Mouse (Mus musculus): ENCODE results near the gene Col1a2. TPM values are rescaled to one million over a fixed set of nuclear protein-coding genes. Genes with fewer than 3 reads are reported as not detected.

Col1a2 gene
- polyA plus RNA-seq, 1 experiment from 2014 or later = 469 TPM

DNA sequence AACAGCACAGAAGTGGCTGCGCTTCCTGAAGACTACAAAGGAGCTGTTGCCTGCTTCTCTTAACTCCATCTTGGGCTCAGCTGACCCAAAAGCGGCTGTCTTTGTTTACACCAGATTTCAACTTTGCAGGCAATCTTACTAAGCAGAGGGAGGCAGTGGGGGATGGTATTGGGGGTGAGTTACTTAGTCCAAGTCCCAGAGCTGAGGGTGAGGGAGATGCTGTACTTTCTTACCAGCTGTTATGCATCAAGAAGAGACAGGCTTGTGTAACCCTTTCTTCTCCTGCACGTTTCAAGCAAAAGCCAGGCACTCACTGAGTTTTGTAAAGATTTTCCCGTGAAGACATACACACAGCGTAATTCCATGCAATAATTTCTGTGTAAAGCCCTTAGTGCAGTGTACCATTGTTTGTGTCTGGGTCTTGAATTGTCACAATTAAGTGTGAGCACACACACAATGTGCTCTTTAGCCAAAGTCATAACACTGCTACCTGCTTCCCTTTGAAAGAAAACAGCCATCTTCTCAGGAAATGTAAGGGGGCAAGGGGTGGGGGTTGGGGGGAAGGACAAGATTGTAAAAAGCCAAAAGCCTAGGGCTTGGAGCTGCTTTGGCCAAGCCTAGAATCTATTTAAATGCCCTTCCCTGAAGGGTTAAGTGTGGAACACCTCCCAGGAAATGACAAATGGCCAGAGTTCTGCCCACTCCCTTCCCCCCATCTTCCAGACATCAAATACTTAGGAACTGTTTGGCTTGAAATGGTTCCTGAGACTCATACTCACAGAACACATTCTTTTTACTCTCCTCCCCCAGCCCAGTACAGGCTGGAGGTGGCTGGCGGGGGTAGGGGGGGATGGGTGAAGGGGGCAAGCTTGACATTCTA is 15.0 kb upstream of the Col1a2 start:
- H3K4me3 ChIP-seq = no peak overlapping the region

GRCm38 (mm10) chr6:4493666-4494065 is 10.9 kb upstream of the Col1a2 start:
- H3K4me2 ChIP-seq = no peak overlapping the region
- H3K9me3 ChIP-seq (replicated peaks) = no peaks in the 10 kb centered on the region
- no peak overlapping the region for H3K4me3 ChIP-seq
- 58% methylated on average over 2 of the region's 2 CpGs for WGBS
- no peak overlapping the region for H3K9ac ChIP-seq
- H3K27me3 ChIP-seq = no peaks in the 10 kb centered on the region
- no peak for ATAC-seq (replicated peaks; ENCODE audit: insufficient number of reproducible peaks, insufficient read depth, low FRiP score, low read depth)
- no peak overlapping the region for H3K27ac ChIP-seq
- peaks cover 15% of the 10 kb centered on the region for H3K4me1 ChIP-seq (replicated peaks)
- H3K36me3 ChIP-seq = no peaks in the 10 kb centered on the region

More for the DNA sequence above, 15.0 kb upstream of the Col1a2 start:
- Histone ChIP-seq H3K4me1 (replicated peaks) (peaks cover 18% of the 10 kb centered on the region), H3K9me3 (replicated peaks) (no peaks in the 10 kb centered on the region), H3K27me3 (no peaks in the 10 kb centered on the region), H3K36me3 (no peaks in the 10 kb centered on the region), H3K4me2 (peak overlapping the region; percentile 34), H3K9ac (no peak overlapping the region), H3K27ac (peak overlapping the region; percentile 78)
- peak; percentile 86 for ATAC-seq (replicated peaks; ENCODE audit: insufficient number of reproducible peaks, insufficient read depth, low FRiP score, low read depth)
- WGBS = 29% methylated on average over 6 of the region's 6 CpGs

- Histone ChIP-seq H3K4me1 (replicated peaks) (no peaks in the 10 kb centered on the region), H3K27ac (no peak overlapping the region), H3K36me3 (no peaks in the 10 kb centered on the region), H3K27me3 (no peaks in the 10 kb centered on the region), H3K9me3 (replicated peaks) (no peaks in the 10 kb centered on the region), H3K4me2 (no peak overlapping the region), H3K4me3 (no peak overlapping the region), H3K9ac (no peak overlapping the region)
- 46% methylated on average over 1 of the region's 1 CpGs for WGBS
- no peak for ATAC-seq (replicated peaks; ENCODE audit: insufficient number of reproducible peaks, insufficient read depth, low FRiP score, low read depth)
Observed at GRCm38 (mm10) chr6:4496428-4496827, 8.2 kb upstream of the Col1a2 start.

DNA sequence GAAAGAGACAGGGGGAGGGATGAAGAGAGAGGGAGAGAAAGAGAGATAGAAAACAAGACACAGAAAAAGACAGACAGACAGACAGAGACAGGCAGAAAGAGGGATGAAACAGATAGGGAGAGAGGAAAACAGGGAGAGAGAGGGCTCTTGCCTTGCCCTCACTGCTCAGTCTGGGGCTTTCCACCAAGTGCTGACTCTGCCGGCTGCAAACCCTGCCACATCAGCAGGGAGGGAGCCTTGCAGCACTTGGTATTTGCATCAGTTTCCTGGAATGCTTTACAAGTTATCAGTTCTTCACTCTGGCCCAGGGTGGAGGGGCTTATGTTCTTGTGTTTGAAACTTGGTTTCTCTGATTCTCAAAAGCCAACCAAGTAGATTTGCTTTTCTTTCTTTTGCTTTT is 1.5 kb upstream of the Col1a2 start:
- Histone ChIP-seq H3K27ac (peak overlapping the region; percentile 36), H3K4me2 (0 out of 2 replicates have a peak overlapping the region, but pooled peaks have one; percentile 21), H3K9ac (peak overlapping the region; percentile 30; the same call in 1 of the 2 replicates), H3K9me3 (replicated peaks) (no peaks in the 10 kb centered on the region), H3K36me3 (no peaks in the 10 kb centered on the region), H3K4me3 (no peak overlapping the region), H3K4me1 (replicated peaks) (peaks cover 7% of the 10 kb centered on the region; the same call in 1 of the 2 replicates), H3K27me3 (0 out of 2 replicates have a peak, but pooled peaks cover 3% of the 10 kb centered on the region)
- ATAC-seq (replicated peaks; ENCODE audit: insufficient number of reproducible peaks, insufficient read depth, low FRiP score, low read depth) = no peak
- WGBS = 4% methylated on average over 1 of the region's 1 CpGs

DNA sequence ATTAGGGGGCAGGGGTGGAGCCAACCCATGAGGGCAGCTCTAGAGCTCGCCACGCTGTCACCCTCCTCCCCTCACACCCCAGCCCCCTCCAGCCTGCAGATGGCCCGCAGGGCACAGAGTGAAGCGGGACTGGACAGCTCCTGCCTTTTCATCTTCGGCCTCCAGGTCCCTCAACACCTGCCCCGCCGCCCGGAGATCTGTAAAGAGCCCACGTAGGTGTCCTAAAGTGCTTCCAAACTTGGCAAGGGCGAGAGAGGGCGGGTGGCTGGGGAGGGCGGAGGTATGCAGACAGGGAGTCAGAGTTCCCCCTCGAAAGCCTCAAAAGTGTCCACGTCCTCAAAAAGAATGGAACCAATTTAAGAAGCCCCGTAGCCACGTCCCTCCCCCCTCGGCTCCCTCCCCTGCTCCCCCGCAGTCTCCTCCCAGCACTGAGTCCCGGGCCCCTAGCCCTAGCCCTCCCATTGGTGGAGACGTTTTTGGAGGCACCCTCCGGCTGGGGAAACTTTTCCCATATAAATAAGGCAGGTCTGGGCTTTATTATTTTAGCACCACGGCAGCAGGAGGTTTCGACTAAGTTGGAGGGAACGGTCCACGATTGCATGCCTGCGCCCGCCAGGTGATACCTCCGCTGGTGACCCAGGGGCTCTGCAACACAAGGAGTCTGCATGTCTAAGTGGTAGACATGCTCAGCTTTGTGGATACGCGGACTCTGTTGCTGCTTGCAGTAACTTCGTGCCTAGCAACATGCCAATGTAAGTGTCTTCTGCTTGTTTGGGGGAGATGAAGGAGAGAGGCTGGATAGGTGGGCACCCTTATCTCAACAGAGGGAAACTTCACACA is 764 bp downstream of the Col1a2 start:
- H3K27ac ChIP-seq = peak overlapping the region; percentile 81
- ATAC-seq (replicated peaks; ENCODE audit: insufficient number of reproducible peaks, insufficient read depth, low FRiP score, low read depth) = peak; percentile 79
- 0 out of 2 replicates have a peak, but pooled peaks cover 3% of the 10 kb centered on the region for H3K27me3 ChIP-seq
- H3K9me3 ChIP-seq (replicated peaks) = no peaks in the 10 kb centered on the region
- H3K4me3 ChIP-seq = peak overlapping the region; percentile 48
- H3K4me2 ChIP-seq = peak overlapping the region; percentile 90
- peak overlapping the region; percentile 51 for H3K9ac ChIP-seq
- peaks cover 7% of the 10 kb centered on the region; the same call in 1 of the 2 replicates for H3K4me1 ChIP-seq (replicated peaks)
- WGBS = under 1% methylated on average over 31 of the region's 31 CpGs
- no peaks in the 10 kb centered on the region for H3K36me3 ChIP-seq

GRCm38 (mm10) chr6:4506106-4506505 is 1.5 kb downstream of the Col1a2 start:
- ATAC-seq (replicated peaks; ENCODE audit: insufficient number of reproducible peaks, insufficient read depth, low FRiP score, low read depth) = no peak
- 8% methylated on average over 11 of the region's 11 CpGs for WGBS
- Histone ChIP-seq H3K9me3 (replicated peaks) (no peaks in the 10 kb centered on the region), H3K27ac (peak overlapping the region; percentile 63), H3K36me3 (no peaks in the 10 kb centered on the region), H3K4me1 (replicated peaks) (peaks cover 7% of the 10 kb centered on the region; the same call in 1 of the 2 replicates), H3K4me3 (peak overlapping the region; percentile 48), H3K27me3 (0 out of 2 replicates have a peak, but pooled peaks cover 3% of the 10 kb centered on the region), H3K4me2 (peak overlapping the region; percentile 90), H3K9ac (peak overlapping the region; percentile 51)

DNA sequence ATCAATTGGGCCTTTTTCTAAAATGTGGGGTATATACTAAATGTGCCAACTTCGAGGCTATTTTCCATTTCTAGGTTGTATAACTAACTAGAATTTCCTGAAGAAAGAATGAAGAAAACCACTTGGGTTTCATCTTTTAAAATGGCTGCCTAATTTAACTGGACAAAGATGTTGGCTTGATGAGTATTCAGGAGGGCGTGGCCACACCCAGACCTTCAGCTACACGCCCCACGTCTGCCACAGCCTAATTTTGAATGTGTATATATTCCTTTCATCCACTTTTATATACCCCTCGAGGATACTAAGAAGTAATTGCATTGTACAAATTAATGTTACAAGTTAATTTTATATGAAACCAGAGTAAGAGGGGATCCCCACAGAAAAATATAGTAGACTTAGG is 2.2 kb downstream of the Col1a2 start:
- 60% methylated on average over 5 of the region's 5 CpGs for WGBS
- Histone ChIP-seq H3K36me3 (no peaks in the 10 kb centered on the region), H3K27ac (peak overlapping the region; percentile 63; the same call in 1 of the 2 replicates), H3K9me3 (replicated peaks) (no peaks in the 10 kb centered on the region), H3K4me2 (peak overlapping the region; percentile 90), H3K4me3 (peak overlapping the region; percentile 48), H3K9ac (no peak overlapping the region), H3K4me1 (replicated peaks) (peaks cover 7% of the 10 kb centered on the region; the same call in 1 of the 2 replicates), H3K27me3 (0 out of 2 replicates have a peak, but pooled peaks cover 3% of the 10 kb centered on the region)
- no peak for ATAC-seq (replicated peaks; ENCODE audit: insufficient number of reproducible peaks, insufficient read depth, low FRiP score, low read depth)

DNA sequence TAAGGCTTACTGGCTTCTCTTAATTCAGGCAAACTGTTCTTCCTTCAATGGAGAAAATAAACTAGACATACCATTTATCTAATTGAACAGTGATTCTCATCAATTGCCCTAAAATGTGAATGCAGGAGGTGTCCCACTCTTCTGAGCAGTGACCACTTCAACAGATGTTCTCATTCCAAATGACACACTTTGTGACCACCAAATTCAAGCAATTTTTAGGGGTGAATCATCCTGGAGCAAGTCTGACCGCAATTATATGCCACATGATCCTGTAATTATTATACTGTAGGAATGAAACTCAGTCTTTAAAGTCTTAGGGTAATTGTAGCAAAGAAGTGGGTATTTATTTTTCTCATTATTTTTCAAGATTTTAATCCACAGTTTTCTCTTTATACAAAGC is 2.7 kb downstream of the Col1a2 start:
- peak overlapping the region; percentile 48 for H3K4me3 ChIP-seq

GRCm38 (mm10) chr6:4508279-4508678 is 3.7 kb downstream of the Col1a2 start:
- no peak for ATAC-seq (replicated peaks; ENCODE audit: insufficient number of reproducible peaks, insufficient read depth, low FRiP score, low read depth)
- 70% methylated on average over 4 of the region's 4 CpGs for WGBS
- Histone ChIP-seq H3K9me3 (replicated peaks) (no peaks in the 10 kb centered on the region), H3K27me3 (0 out of 2 replicates have a peak, but pooled peaks cover 3% of the 10 kb centered on the region), H3K4me2 (peak overlapping the region; percentile 14), H3K36me3 (no peaks in the 10 kb centered on the region), H3K4me1 (replicated peaks) (peaks cover 7% of the 10 kb centered on the region; the same call in 1 of the 2 replicates), H3K4me3 (no peak overlapping the region), H3K9ac (no peak overlapping the region), H3K27ac (no peak overlapping the region)

More for the DNA sequence above, 2.7 kb downstream of the Col1a2 start:
- no peak overlapping the region for H3K9ac ChIP-seq
- H3K4me1 ChIP-seq (replicated peaks) = peaks cover 7% of the 10 kb centered on the region; the same call in 1 of the 2 replicates
- no peaks in the 10 kb centered on the region for H3K9me3 ChIP-seq (replicated peaks)
- 0 out of 2 replicates have a peak, but pooled peaks cover 3% of the 10 kb centered on the region for H3K27me3 ChIP-seq
- no peak for ATAC-seq (replicated peaks; ENCODE audit: insufficient number of reproducible peaks, insufficient read depth, low FRiP score, low read depth)
- peak overlapping the region; percentile 90 for H3K4me2 ChIP-seq
- H3K27ac ChIP-seq = no peak overlapping the region
- H3K36me3 ChIP-seq = no peaks in the 10 kb centered on the region
- 59% methylated on average over 1 of the region's 1 CpGs for WGBS

- Histone ChIP-seq H3K4me1 (replicated peaks) (peaks cover 5% of the 10 kb centered on the region; the same call in 1 of the 2 replicates), H3K4me3 (no peak overlapping the region), H3K9ac (no peak overlapping the region), H3K27me3 (0 out of 2 replicates have a peak, but pooled peaks cover 3% of the 10 kb centered on the region), H3K27ac (no peak overlapping the region), H3K36me3 (no peaks in the 10 kb centered on the region), H3K4me2 (no peak overlapping the region), H3K9me3 (replicated peaks) (no peaks in the 10 kb centered on the region)
- ATAC-seq (replicated peaks; ENCODE audit: insufficient number of reproducible peaks, insufficient read depth, low FRiP score, low read depth) = no peak
- WGBS = 60% methylated on average over 4 of the region's 4 CpGs
Observed at GRCm38 (mm10) chr6:4509395-4509794, 4.8 kb downstream of the Col1a2 start.

GRCm38 (mm10) chr6:4514671-4515070 is 10.1 kb downstream of the Col1a2 start:
- Histone ChIP-seq H3K4me2 (no peak overlapping the region), H3K9me3 (replicated peaks) (no peaks in the 10 kb centered on the region), H3K27me3 (no peaks in the 10 kb centered on the region), H3K4me3 (no peak overlapping the region), H3K27ac (no peak overlapping the region), H3K36me3 (no peaks in the 10 kb centered on the region), H3K9ac (no peak overlapping the region), H3K4me1 (replicated peaks) (no peaks in the 10 kb centered on the region)
- no peak for ATAC-seq (replicated peaks; ENCODE audit: insufficient number of reproducible peaks, insufficient read depth, low FRiP score, low read depth)
- WGBS = 88% methylated on average over 2 of the region's 2 CpGs
